Mouse (Mus musculus) ES-Bruce4 (cell line): ENCODE measurements around the gene Zfp799.

ENCODE experiments used
- CTCF ChIP-seq: IDR thresholded peaks from one replicate; pipeline ENCODE4 v1.8.1; 2011; ENCODE audit warnings: low read depth, low read length
- POLR2A ChIP-seq: IDR thresholded peaks from one replicate; pipeline ENCODE4 v1.8.1; 2011; ENCODE audit warnings: low read length; ENCODE audit not compliant: insufficient read depth

GRCm38 (mm10) chr17:32851581-32851980 is 21.5 kb upstream of the Zfp799 start:
- TF ChIP-seq CTCF (no peak), POLR2A (no peak)
